Mouse (Mus musculus): ENCODE measurements around the gene Cela3a.

Gene Cela3a

DNA sequence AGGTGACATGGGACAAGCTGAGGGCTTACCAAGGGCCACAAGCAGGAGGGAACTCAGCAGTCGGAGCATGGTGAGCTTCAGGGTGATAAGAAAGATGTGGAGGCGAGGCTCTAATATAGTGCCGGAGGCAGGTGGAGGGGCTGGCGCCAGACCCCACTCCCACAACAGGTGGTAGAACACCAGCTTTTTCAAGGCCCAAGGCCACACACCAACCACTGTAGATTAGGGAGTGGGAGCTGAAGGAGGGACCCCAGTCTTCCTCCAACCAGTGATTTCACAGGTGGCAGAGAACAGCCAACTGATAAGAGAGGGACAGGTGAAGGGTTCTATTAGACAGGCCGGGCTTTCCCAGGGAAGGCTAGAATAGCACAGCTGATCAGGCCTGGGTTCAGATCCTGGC lies at the start of gene Cela3a:
Gene Cela3a, minus strand, starts transcription at position 101 of the 400 bp plus-strand sequence.
- WGBS: 94% methylated on average over 5 of the region's 5 CpGs

DNA sequence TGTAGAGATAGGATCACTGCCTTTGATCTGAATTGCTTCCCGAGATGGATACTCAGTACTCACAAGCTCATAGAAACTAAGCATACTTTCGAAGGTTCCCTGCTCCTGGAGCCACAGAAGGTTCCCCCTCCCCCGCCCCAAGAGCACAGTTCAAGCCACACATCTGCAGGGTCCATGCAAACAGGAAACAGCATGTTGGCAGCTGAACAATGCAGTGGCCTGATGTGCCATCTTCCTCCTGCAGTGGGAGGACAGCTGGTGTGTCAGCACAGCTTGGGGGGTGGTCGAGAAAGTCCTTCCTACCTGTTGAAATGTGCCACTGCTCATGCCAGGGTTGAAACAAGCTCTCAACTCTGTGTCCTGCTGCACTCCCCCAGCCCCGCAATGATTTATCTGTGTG lies 49.3 kb upstream of the Cela3a start:
- 69% methylated on average over 5 of the region's 5 CpGs for WGBS

DNA sequence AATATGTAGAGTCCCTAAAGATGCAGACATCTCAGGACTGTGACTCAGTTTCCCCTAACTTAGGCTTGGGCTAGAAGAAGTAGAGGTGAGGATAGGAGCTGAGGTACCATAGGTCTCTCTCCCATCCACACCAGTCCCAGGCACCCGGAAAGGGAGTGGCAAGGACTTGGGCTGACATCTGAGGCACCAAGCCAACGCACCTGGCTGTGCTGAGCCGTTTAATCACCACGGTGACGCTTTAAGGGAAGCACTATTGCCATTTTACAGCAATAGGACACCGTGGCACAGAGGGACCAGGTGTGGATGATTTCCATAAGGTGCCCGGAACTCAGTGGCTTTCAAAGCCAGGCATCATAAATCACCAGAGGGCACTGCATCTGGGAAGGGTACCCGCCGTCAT lies 48.7 kb upstream of the Cela3a start:
- WGBS: 79% methylated on average over 9 of the region's 9 CpGs

DNA sequence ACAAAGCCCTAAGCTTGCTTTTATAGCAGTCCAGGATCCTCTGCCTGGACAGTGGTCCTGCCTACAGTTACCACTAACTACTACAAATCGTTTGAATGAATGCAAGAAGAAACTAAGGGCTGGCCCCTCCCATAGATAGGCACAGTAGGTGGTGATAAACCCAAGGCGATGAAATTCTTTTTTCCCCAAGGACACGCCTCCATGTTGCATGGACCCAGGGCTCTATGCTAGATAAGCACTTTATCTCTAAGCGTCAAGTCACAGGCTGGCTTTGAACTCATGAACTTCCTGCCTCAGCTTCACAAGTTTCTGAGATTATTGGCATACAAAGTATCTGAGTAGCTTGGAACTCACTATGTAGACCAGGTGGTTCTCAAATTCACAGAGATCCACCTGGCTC lies 47.7 kb upstream of the Cela3a start:
- WGBS: 78% methylated on average over 4 of the region's 4 CpGs

DNA sequence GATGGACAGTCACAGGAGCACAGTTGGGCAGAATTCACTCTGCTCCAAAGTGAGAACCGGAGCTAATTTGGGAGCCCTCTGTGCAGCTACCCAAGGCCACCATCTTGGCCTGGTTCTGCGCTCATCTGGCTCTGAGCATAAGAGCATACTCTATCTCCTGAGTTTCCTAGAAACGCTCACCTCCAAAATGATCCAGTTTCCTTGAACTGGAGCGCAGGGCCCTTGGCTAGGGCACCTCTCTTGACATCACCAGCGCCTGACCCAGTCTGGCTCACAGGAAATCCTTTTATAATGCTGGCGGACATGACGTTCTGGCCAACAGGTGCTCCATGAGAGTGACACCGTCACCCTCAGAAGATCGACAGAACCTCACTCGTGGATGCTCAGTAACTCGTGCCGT lies 47.0 kb upstream of the Cela3a start:
- WGBS: 82% methylated on average over 12 of the region's 12 CpGs

DNA sequence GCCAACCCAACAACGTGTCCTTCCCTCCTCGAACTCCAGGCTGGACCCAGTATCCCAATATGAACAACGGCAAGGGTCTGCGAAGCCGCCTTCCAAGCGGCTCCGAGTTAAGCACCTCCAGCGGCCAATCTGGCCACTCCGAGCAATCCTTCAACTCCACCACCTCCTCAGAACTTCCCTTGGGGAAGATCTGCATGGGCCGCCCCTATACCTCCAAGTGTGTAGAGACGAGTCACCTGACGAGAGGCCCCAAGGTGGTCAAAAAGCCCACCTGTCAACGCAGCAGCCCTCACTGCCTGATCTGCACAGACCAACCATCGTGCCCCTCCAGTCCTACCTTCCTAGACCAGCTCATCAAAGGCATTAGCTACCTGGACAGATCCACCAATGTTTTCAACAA lies 45.0 kb upstream of the Cela3a start:
- 95% methylated on average over 14 of the region's 14 CpGs for WGBS

DNA sequence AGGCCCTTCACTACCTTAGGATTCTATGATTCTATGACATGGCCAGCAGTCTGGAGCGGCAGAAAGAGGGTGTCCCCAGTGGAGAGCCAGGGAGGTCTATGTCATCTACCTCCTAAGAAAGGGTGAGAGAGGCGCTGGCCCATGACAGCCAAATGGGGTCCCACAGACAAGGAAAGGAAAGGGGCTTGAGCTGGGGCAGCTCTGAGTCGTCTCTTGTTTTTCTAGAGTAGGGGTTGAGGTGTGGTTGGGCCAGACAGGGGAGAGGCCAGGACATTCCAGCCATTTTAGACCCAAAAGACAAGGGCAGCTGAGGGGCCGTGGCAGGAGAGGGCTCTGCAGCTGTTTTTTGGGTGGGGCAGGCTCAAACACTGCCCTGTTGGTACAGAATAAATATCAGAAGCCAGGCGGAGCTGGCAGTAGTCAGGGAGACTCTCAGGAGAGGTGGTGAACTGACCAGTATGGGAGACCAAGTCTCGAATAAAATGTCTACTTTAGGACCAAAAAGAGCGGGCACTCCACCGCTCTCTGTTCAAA lies 43.7 kb upstream of the Cela3a start, which contains the start of gene 1700013G24Rik:
Gene 1700013G24Rik, plus strand, starts transcription at position 51 of the 534 bp plus-strand sequence.
- WGBS: 92% methylated on average over 8 of the region's 8 CpGs

DNA sequence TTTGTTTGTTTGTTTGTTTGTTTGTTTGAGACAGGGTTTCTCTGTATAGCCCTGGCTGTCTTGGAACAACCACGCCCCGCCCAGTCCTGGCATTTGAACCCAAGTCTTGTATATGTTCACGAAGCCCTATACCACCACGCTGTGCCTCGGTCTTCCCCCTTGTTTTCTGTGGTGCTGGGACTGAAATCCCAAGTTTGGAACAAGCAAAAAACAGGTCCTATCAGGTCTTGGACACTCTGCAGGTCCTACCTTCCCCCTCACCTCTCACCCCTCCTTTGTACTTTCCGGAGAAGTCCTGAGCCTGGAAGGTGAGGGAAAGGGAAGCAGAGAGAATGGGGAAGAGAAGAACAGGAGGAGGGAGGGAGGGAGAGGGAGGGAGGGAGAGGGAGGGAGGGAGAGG lies 42.6 kb upstream of the Cela3a start:
- WGBS: 93% methylated on average over 6 of the region's 6 CpGs

DNA sequence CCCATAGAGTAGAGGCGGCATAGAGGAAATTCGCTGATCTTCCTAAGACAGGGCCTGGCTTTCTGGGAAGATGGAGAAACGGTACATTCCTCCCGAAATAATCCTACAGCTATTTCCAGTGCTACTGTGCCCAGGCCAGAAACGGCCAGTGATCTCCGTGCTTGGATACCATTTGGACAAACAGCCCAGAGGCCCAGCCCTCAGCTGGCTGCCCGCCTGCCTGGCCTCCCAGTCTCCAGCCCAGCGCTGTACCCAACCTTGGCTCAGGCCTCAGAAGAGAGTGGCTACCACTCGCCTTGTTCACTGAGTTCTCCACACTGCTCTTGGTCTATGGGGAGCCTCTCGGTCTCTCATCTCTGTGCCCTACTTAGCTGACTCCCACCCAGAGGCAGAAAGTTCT lies 40.1 kb upstream of the Cela3a start:
- WGBS: 83% methylated on average over 10 of the region's 10 CpGs

DNA sequence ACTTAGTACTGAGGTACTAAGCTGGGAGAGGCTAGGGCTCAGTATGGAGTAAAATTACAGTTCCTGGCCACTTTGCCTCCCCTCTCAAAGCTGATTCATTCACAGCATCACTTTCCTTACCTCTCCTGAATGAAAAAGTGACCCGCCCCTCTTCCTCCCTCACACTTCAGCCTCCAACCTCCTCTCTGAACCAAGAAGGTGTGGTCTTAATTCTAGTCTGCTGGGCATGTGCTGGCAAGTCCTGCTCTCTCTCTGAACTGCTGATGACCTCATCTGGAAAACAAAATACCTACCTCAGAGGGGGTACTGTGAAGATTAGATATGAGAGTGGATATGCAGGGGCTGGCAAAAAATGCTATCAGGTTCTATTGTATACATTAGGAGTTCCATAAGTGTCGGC lies 39.5 kb upstream of the Cela3a start:
- WGBS: 92% methylated on average over 2 of the region's 2 CpGs

DNA sequence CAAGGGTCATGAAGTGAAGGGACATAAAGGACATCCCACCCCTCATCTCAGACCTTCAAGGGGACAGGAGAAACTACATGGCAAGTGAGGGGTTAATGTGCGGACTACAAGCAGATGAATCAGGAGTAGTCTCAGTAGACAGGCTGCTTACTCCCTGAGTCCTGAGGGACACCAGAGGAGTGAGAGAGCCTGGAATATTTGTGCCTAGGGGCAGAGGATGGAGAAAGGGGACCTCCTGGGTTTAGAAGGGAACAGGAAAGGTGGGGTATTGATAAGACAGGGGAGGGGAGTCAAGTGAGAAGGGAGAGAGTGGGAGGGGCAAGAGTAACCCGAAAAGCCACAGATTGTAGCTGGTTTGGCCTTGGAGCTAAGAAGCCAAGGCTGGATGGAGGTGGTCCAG lies 39.0 kb upstream of the Cela3a start:
- 48% methylated on average over 2 of the region's 2 CpGs for WGBS

DNA sequence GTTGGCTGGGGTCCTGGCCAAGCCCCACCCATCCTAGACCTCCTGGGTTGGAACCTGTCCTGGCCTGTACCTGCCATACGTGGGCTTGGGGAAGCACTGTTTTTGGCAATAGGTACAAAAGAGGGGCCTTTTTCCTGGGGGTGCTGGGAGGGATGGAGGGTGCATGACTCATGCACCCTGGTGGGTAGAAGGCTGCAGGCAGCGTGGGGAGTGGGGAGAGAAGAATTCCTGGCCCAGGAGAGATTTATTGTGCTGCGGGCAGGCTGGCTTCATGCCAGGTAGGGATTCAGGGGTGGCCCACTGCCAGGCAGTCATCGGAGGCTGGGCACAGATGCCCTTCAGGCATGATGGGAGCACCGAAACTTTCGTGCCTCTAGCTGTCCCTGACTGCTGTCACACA lies 38.6 kb upstream of the Cela3a start:
- WGBS: 13% methylated on average over 6 of the region's 6 CpGs

DNA sequence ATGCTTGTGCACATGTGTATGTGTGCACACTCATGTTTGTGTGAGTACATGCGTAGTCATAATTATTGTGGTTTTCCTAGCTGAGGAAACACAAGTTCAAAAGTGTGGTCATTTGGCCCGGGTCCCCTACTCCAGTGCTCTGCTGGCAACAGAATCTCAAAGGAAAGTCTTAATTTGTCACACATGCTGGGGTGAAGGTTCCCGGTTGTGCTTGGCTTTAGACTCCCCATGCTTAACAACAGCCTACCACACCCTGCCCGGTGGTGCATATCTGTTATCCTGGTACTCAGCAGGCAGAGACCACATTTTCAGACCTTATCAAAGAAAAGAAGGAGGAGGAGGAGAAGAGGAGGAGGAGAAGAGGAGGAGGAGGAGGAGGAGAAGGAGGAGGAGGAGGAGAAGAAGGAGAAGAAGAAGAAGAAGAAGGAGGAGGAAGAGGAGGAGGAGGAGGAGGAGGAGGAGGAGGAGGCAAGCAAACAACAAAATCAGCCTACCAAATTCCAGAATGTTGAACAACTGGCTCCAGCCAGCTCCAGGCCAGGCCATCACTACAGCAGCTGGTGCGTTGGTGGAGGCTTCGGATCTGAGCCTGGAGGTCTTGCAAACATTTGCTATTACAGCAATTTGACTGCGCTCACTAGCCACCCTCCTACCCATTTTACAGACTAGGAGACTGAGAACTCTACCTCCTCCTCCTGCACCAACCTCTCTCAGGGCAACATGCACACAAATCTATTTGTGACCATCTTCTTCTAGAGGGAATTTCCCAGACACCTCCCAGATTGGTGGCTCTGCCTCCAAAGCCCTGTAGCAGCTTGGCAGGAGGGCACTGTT lies 38.0 kb upstream of the Cela3a start:
- 50% methylated on average over 7 of the region's 7 CpGs for WGBS

DNA sequence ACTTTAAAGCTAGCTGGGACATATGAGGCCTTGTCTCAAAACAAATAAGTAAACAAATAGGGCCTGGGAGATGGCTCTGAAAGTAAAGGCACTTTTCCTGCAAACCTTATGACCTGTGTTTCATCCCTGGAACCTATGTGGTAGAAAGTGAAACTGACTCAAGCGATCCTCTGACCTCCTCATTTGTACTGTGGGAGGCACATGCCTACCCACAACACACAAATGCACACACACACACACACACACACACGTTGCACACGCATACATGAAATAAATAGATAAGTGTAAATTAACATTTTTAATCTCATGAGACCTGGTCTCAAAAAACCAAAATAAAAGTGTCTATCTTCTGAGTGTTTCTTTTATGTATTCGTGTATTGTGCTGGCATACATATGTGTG lies 36.3 kb upstream of the Cela3a start:
- WGBS: 95% methylated on average over 4 of the region's 4 CpGs

DNA sequence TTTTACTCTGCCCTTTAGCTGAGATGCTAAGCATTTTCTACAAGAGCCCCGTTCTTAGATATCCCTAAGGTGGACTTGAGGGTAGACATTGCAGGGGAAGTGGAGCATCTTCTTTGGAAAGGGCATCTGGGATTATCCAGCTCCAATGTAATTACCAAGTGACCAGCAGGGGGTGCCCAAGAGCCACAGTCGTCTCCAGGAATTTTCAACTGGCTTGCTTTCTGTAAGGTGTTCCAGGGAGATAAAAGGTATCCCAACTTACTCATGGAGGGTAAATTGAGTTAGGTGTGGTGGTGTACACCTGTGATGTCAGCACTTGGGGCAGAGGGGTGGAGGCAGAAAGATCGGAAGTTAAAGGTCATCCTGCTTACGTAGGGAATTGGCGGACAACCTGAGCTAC lies 34.0 kb upstream of the Cela3a start:
- WGBS: 24% methylated on average over 5 of the region's 5 CpGs

DNA sequence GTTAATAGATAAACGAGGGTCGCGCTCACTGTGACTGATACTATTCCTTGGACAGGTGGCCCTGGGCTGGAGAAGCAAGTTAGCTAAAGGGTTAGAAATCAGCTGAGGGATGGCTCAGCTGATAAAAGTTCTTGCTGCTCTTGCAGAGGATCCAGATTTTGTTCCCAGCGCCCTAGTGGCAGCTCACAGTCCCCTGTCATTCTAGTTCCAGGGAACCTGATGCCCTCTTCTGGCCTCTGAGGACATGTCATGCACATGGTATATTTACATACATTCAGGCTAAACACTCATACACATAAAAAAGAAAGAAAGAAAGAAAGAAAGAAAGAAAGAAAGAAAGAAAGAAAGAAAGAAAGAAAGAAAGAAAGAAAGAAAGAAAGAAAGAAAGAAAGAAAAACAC lies 31.7 kb upstream of the Cela3a start:
- WGBS: 91% methylated on average over 4 of the region's 4 CpGs

DNA sequence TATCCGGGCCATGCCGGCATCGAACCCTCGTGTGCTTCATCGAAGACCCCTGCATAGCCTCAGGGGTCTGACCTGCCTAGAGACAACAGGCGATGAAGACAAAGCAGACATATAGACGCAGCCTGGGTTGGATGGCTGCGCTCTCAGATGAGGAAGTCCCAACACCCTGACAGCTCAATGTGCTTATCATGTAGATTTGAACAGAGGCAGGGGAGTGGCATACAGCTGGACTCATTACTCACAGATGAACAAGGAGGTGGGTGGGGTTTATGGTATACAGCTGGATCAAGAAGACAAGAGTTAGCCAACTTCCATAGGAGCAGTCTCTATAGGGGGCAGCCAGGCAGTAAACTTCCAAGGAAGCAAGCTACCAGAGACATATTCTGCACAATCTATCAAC lies 29.3 kb upstream of the Cela3a start:
- WGBS: 95% methylated on average over 8 of the region's 8 CpGs

DNA sequence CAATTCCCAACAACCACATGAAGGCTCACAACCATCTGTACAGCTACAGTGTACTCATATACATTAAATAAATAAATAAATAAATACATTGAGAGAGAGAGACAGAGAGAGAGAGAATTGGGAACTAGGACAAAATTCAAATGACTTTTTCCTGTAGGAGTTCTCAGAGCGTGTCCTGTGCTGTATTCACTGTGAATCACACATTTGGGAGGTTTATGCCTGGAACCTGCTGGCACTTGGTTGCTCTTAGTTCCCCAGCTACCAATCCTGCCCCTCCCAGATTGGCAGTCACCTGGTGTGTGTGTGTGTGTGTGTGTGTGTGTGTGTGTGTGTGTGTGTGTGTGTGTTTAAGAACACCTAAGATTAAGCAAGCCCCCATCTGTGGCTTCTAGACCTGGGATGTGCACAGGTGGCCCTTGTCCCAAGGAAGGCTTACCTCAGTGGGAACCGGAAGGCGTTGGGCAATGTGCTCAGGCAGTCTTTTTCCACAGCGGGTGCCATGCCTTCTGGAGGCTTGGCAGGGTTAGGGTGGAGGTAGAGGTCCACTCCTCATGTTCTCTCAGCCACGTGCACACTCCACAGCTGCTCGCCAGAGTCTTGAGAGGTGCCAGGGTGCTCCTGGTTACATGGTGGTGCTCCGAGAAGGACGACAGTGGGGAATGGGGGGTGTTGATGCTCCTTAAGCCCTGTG lies 27.5 kb upstream of the Cela3a start:
- WGBS: 72% methylated on average over 8 of the region's 8 CpGs

DNA sequence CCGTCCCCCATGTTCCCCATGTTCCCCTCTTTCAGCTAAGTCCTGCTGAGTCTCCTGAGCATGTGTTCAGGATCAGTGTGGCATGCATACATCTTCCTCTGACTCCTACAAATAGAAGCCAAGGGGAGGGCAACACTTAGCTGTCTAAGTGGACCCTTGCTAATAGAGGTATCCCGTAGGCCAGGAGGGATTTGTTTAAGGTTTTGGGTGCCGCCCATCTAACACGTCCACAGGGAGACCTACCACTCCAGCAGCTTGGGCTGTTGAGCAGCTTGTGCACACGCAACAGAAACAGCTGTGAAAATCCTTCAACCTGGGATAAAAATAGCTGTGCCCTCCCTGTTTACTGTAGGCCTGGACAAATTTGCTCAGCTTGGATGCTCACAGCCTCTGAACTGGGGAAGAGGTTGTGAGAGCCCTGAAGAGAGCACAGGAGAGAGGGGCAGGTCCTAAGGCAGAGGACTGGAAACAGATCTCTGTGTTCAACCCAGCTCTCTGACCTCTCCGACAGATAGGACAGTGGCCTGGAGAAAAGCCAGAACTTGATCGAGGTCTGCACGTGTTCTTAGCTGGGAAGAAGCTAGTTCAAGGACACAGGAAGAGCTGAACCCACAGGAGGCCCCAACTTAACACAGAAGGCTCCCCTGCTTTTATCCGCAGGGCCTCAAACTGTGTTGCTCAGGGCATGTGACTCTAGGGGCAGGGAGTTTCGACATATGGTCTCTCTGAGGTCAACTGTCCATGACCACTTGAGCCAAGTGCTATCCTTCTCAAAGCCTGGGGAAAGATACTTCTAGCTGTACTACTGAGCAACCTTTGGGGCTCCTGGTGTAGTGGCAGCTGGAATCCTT lies 23.3 kb upstream of the Cela3a start:
- WGBS: 77% methylated on average over 10 of the region's 10 CpGs

DNA sequence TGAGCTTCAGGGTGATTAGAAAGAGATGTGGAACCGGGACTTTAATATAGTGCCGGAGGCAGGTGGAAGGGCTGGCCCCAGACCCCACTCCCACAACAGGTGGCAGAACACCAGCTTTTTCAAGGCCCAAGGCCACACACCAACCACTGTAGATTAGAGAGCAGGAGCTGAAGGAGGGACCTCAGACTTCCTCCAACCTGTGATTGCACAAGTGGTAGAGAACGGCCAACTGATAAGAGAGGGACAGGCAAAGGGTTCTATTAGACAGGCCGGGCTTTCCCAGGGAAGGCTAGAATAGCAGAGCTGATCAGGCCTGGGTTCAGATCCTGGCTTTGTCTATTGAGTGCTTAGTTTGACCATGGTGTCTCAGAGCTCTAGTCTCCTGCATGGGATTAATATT lies 20.9 kb upstream of the Cela3a start, which contains the start of gene Cela3b:
Gene Cela3b, minus strand, starts transcription at position 39 of the 400 bp plus-strand sequence.
- WGBS: 97% methylated on average over 4 of the region's 4 CpGs

DNA sequence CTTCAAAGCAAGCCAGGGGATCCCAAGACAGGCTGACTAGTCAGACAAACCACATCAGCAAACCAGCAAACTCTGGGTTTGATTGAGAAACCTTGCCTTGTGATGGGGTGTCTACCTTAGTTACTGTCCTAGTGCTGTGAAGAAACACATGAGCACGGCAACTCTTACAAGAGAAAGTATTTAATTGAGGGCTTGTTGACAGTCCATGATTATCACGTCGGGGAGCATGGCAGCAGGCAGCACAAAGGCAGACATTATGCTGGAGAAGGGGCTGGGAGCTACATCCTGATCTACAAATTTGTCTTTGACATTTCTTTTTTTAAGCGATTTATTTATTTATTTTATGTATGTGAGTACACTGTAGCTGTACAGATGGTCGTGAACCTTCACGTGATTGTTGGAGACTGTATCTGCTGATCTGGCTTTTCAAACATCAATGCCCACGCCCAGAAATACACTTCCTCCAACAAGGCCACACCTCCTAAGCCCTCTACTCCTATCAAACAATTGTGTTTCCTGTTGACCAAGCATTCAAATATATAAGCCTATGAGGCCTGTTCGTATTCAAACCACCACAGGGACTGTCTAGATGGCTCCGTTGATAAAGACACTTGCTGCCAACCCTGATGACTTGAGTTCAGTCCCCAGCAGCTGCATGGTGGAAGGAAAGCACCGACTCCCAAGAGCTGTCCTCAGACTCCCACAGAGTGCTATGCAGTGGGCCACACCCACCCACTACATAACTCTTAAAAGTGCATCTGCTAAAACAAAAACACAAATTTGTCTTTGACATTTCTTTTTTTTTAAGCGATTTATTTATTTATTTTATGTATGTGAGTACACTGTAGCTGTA lies 8.3 kb upstream of the Cela3a start:
- WGBS: 65% methylated on average over 11 of the region's 11 CpGs
